Mouse (Mus musculus) ES-E14 (cell line): ENCODE measurements around the gene Plxna1.
A peak's percentile ranks its signal among the peaks of the same experiment; 100 is the strongest.

Source experiments
- HCFC1 ChIP-seq: IDR thresholded peaks from 2 replicates; pipeline ENCODE4 v1.6.1; 2012; ENCODE audit warnings: low read length, inconsistent platforms, borderline replicate concordance; ENCODE audit not compliant: insufficient read depth
- ZC3H11A ChIP-seq: IDR thresholded peaks from 2 replicates; pipeline ENCODE4 v1.6.1; 2012; ENCODE audit warnings: low read depth, mild to moderate bottlenecking, inconsistent platforms, low read length, borderline replicate concordance
- ZNF384 ChIP-seq: IDR thresholded peaks from 2 replicates; pipeline ENCODE4 v1.6.1; 2012; ENCODE audit warnings: low read depth, low read length, inconsistent platforms

DNA sequence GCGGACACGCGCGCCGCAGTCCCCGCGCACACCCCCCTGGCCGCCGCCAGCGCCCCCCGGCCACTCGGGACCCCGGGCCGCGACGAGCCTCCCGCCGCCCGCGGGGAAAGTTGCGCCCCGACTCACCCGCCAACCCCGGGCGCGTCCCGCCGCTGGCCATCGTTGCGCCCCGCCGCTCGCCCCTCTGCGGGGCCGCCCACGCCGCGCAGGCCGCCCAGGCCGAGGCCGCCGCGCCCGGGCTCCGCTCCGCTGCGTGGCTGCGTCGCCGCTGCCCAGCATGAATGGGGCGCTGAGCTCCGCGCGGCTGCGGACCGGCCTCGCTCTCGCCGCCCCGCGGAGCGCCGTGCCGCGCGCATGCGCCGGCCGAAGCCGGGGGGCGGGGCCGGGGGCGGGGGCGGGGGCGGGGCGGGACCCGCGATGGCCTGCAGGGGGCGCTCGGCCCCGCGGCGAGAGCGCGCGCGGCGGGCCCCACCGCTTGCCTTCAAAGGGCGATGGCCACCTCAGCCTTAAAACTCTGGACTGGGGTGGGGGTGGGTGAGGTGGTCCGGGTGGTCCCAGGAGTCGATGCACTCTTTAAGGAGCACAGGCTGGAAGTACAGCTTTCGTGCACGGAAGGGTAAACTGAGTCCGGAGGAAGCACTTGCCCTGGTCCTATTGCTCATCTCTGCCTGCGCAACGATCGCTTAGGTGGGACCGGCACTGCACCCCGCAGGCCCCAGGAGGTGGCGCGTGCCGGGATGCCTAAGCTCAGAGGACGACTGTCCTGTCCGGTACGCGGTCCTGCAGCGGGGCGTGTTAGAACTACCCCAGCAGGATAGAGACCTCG is at the start of gene Plxna1:
- TF ChIP-seq ZNF384 (no peak), ZC3H11A (peak; percentile 66; the same call in 1 of the 2 replicates), HCFC1 (0 out of 2 replicates have a peak, but pooled peaks have one; percentile 25)
